Comparison of ENCODE assay signal across 8 mouse cellular contexts in the genomic region with DNA sequence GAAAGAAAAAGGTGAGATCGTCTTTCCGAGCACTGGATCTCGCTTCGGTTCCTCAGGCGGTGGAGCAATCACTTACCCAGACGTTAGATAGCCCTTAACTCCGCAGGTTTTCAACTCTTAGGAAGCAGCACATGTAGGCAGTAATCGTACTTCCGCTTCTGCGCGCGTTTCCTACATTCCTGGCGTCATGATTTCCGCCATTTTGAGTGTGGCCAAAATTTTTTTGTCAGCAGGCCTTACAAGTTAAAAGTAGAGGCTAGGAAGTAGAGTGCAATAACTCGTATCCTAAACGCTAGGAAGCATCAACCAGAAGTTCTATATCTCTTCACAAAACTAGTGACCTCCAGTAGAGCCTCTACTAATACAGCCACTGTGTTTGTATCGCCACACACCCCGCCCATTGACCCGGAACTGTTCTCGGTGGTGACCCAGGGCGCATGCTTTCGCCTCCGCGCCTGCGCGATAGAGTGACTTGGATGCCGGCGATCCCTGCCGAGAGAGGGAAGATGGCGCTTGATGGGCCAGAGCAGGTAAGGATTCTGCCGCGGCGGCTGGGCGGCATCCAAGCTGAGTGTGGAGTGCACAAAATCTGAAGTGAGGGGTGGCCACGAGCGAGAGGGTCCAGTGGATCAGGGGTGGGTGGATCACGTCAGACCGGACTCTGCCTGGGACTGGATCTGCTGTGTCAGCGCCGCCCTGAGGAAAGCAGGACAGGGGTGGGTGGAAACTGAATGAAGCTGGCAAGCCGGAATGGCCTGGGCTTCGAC. TPM values are rescaled to one million over a fixed set of nuclear protein-coding genes. Genes with fewer than 3 reads are reported as not detected.
DNase-seq lines count a peak whose midpoint lies in the region; ATAC-seq and TF ChIP-seq lines count a peak whose summit lies in the region.

A gene (minus strand): TSS at position 395 of the 767 bp plus-strand sequence.
A gene (plus strand): TSS at position 470 of the 767 bp plus-strand sequence.

- H3K27ac ChIP-seq in hindbrain, embryonic 10.5 days, result peak within 1 kb of the TSS; percentile 95
- peak within 1 kb of the TSS; percentile 69 for H3K27ac ChIP-seq in lung, postnatal 0 days (ENCODE audit: low read length)

- peaks cover 78% of the 10 kb centered on the region for H3K36me3 ChIP-seq in hindbrain, embryonic 10.5 days
- peaks cover 10% of the 10 kb centered on the region; the same call in 1 of the 2 replicates for H3K36me3 ChIP-seq in lung, postnatal 0 days (ENCODE audit: insufficient read depth, low read length)

- H3K27me3 ChIP-seq in hindbrain, embryonic 10.5 days (ENCODE audit: insufficient read depth, poor library complexity, severe bottlenecking), result no peaks in the 10 kb centered on the region
- no peaks in the 10 kb centered on the region for H3K27me3 ChIP-seq in lung, postnatal 0 days (replicated peaks; ENCODE audit: insufficient read depth, low read length)

- TF ChIP-seq CTCF in lung, postnatal 0 days (IDR thresholded peaks at IDR 0.05), result peak; percentile 66

- peaks cover 24% of the 10 kb centered on the region for H3K4me1 ChIP-seq in hindbrain, embryonic 10.5 days (replicated peaks)
- H3K4me1 ChIP-seq in lung, postnatal 0 days (ENCODE audit: insufficient read depth, low read depth, low read length), result peaks cover 11% of the 10 kb centered on the region; the same call in 1 of the 2 replicates

- H3K4me3 ChIP-seq in hindbrain, embryonic 10.5 days, result peak within 1 kb of the TSS; percentile 69
- peak within 1 kb of the TSS; percentile 70 for H3K4me3 ChIP-seq in lung, postnatal 0 days (ENCODE audit: low read depth, low read length)

- ATAC-seq in frontal cortex, adult (ENCODE audit: low TSS enrichment), result peak; percentile 91
- ATAC-seq in lung, postnatal 0 days, result peak; percentile 98

- H3K4me2 ChIP-seq in lung, postnatal 0 days (replicated peaks; ENCODE audit: low read depth, low read length), result peak within 1 kb of the TSS; percentile 94

- TF ChIP-seq EP300 in lung, postnatal 0 days (IDR thresholded peaks at IDR 0.05), result no peak

- peak; percentile 84 for DNase-seq in MEL-GATA-1-ER (ENCODE audit: extremely low read depth, low read depth)
- peak; percentile 99 for DNase-seq in cerebellum, adult 8-10 months
- peak; percentile 96 for DNase-seq in hindbrain, embryonic 10.5 days (ENCODE audit: low spot score)
- peak; percentile 97 for DNase-seq in layer of hippocampus, adult 9-11 months
- DNase-seq in lung, postnatal 0 days (ENCODE audit: low spot score), result peak; percentile 98
- DNase-seq in ovary, postnatal 14 days (ENCODE audit: low spot score), result peak; percentile 99
- DNase-seq in thymus, postnatal 14 days, result peak; percentile 99

- no peaks in the 10 kb centered on the region for H3K9me3 ChIP-seq in hindbrain, embryonic 10.5 days
- no peaks in the 10 kb centered on the region for H3K9me3 ChIP-seq in lung, postnatal 0 days (ENCODE audit: low read length)

- WGBS in hindbrain, embryonic 10.5 days, result under 1% methylated on average over 42 of the region's 42 CpGs
- WGBS in lung, postnatal 0 days, result 1% methylated on average over 42 of the region's 42 CpGs

- peak within 1 kb of the TSS; percentile 59 for H3K9ac ChIP-seq in lung, postnatal 0 days (replicated peaks; ENCODE audit: low read depth)

RNA-seq across cellular contexts. Expression of the first gene that starts in this region (rescaled TPM):
- 52.6 and 78.7 TPM in 2 replicates for polyA plus RNA-seq in hindbrain, embryonic 10.5 days (2016; fragmentation: Nextera tagmentation; extraction: Ambion mirVana)
- 18.7 and 19.0 TPM in 2 replicates for polyA plus RNA-seq in lung, postnatal 0 days (2015; fragmentation: Nextera tagmentation; extraction: Ambion mirVana)

RNA-seq across cellular contexts. Expression of the second gene that starts in this region (rescaled TPM):
- 371 and 420 TPM in 2 replicates for polyA plus RNA-seq in hindbrain, embryonic 10.5 days (2016; fragmentation: Nextera tagmentation; extraction: Ambion mirVana)
- polyA plus RNA-seq in lung, postnatal 0 days (2015; fragmentation: Nextera tagmentation; extraction: Ambion mirVana), result 150 and 153 TPM in 2 replicates

Comparison
In these comparisons a context has a peak if more than half of its experiments do, and no peak if none do; other contexts are left out.
1. Peak in every context shown above with its lines: DNase-seq, ATAC-seq, H3K4me3 ChIP-seq and H3K27ac ChIP-seq.